Mouse (Mus musculus): ENCODE measurements around the gene Clstn1.

Gene Clstn1

DNA sequence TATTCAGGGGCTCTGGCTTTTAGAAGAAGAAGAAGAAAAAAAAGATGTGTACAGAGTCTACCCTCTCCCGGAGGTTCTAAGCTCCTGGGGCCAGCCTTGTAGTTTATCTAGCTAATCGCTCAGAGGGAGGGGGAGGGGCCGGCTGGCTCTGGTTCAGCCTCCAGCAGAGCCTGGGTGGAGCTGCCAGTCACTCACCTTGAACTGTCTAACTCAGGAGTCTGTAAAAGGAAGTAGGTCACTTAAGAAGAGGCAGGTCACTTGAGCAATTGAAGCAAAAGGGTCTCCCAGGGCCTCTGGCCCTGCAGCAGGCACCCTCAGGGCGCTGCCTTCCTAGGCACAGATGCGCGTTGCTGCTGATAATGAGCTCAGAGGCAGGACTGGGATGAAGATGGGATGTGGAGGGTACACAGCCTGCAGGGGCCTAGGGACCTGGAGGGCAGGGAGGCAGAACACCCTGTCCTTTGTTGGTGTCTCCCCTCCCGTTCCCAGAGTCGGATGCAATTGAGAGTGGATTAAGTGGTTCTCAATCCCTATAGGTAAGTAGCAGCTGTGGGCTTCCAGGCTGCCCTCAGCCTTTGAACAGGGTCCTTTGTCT lies 18.7 kb upstream of the Clstn1 start:
- no peak for DNase-seq (ENCODE audit: low read depth, low spot score)

DNA sequence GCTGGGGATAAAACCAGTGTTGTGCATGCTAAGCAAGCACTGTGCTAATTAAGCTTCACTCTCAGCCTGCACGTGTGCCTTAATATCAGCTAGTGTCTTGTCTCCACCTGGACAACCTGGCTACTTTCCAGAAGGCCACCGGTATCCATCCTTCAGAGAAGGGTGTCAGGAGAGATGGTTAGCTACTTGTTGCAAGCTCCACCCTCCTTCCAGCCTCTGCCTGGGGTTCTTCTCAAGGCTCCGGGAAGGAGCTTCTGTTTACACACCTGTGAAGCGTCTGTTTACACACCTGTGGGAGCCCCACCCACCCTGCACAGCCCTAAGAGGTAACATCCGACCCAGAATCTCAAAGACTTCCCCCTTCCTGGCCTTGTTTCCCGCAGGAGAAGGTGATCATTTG lies 17.6 kb upstream of the Clstn1 start:
- DNase-seq (ENCODE audit: low read depth, low spot score) = no peak

DNA sequence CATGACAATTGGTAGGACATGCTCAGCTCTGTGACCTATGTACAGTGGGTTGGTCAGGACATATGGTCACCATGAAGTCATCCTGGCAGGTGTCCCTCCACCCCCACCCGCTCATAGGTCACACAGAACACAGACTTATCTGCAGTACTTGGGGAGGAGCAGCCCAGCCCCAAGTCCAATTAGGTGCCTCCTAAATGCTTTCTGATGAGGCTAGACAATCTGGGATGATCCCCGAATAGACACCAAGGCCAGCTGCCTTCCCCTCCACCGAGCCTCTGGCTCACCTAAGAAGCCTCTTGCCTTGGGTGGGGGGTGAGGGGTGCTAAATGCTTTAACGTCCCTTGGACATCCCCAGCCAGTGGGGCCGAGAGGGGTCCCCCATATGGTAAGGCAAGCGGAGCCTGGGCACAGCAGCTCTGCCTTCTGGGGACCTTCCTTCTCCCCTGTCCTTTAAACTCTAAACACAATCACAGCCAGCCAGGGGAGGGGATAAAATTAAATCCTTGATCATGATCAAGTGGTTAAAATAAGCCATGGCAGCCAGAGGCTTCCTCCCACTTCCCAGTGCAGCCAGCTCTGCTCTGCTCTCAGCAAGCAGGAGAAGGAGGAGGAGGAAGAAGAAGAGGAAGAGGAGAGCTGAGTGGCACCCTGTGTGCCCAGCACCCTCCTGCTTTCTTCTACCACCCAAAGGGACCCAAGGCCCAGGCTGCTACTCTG lies 16.3 kb upstream of the Clstn1 start:
- DNase-seq (ENCODE audit: low read depth, low spot score) = no peak

DNA sequence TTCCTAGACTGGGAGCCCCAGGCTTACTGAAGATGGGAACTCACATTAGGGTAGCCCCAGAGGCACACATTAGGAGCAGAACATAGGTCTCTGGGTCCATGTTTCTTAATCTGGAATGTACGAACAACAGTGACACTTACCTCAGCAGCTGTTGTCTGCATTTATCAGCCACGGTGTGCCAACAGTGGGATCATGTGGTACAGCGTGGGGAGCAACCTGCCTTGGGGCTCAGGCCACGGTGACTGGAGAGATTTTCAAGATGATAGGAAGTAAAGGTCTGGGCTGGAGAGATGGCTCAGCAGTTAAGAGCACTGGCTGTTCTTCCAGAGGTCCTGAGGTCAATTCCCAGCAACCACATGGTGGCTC lies 15.8 kb upstream of the Clstn1 start:
- no peak for DNase-seq (ENCODE audit: low read depth, low spot score)

DNA sequence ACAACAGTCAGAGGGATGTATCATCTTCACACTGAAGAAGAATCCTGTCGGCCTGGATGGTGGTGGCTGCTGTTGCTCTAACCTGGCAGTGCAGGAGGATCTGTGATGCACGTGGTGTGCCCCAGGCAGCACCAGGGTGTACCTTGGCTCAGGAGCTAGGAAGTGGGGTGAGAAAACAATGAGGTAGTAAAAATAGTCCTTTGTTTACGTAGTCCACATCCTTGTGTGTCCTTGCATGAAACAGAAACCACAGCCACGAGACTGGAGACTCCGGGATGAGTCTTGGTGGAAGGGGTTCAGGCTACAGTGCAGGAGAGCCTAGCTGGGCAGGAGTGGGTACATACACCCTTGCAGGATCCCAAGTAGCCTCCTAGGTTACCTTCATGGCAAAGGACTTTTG lies 15.1 kb upstream of the Clstn1 start:
- DNase-seq (ENCODE audit: low read depth, low spot score) = no peak

DNA sequence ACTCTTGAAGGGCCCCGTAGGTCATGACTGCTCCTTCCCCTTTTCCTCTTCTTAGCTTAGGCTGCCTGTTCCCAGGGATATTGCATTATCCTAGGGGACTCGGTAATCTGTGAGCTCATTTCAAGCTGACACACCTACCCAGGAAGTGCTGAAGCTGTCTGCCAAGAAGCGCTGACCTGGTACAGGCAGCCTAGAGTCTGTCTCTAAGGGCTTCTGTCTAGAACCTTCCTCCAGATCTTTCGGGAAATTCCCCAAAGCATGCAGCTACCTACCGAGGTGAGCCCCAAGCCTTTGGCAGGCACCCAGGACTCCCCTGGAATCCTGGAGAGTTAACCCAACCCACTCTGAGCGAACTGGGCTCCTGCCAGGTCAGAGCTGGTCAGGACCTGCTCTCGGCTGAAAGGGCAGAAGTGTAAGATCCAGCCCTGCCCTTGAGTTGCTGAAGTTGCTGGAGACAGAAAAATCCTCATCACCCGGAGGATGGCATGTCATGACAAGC lies 14.6 kb upstream of the Clstn1 start:
- DNase-seq (ENCODE audit: low read depth, low spot score) = no peak

DNA sequence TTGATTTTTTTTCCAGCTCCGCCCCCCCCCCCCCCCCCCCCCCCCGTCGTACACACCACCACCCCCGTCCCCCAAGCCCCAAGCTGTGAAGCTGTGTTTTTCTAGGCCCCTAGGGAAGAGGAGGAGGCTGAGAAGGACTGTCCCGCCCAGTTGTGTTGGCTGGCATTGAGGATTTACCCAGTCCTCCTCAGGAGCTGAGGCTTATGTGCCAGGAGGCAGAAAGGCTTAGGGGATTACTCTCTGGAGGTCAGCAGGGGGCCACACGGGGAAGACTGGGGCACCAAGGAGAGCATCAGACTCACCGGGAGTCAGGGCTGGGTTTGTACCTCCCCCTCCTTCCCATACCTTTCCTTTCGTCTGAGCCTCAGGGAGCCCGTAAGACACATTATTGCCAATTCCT lies 13.8 kb upstream of the Clstn1 start:
- no peak for DNase-seq (ENCODE audit: low read depth, low spot score)

DNA sequence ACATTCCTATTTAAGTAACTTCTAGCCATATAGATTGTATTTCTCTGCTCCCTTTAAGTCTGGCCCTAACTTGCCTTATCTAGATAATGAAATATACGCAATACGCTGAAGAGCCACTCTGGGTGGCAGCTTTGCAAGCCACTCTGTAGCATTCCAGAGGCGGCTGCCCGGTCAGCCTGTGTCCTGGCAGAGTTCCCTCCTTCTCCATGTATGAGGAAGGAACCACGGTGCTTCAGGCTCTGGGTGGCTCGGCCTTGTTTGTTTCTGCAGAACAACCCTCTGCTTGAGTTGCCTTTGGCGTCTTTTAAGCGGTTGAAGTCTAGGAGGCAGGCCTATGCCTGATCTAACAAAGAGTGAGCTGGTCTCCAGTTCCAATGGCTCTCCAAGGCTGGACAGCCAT lies 13.4 kb upstream of the Clstn1 start:
- no peak for DNase-seq (ENCODE audit: low read depth, low spot score)

DNA sequence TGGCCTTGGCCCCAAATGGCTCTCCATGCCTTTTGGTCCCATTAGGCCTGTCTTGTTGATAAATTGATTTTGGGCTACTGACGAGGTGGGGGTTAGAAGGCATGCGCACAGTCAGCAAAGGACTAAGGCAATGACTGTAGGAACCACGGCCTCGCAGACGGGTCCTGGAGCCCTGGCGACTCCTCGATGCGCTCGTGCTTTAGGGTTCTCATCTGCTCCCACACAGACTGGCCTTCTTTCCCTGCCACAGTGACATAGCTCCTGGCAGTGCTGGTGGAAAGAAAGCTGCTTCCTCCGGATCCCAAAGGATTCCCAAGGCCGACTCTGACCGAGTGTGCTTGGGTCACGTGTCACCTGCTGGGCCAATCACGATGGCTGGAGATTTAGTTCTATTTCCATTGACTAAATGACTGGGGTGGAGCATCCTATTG lies 11.9 kb upstream of the Clstn1 start:
- no peak for DNase-seq (ENCODE audit: low read depth, low spot score)

DNA sequence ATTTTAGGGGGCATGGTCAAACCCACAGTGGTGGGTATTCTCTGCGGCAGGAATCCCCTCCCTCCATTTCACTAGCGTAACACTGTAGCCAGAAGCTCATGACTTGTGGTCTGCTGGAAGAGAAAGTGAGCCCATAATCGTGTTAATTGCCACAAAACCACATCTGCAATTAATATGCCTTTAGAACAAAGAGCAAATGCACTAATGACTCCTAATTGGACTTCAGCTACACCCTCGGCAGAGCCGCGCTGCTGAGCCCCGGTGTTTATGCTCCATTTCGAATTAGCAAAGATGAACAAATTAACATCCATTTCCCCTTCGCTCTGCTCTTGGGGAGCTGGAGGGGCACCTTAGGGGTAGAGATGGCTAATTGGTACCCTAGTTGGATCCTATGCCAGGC lies 10.2 kb upstream of the Clstn1 start:
- DNase-seq (ENCODE audit: low read depth, low spot score) = no peak

DNA sequence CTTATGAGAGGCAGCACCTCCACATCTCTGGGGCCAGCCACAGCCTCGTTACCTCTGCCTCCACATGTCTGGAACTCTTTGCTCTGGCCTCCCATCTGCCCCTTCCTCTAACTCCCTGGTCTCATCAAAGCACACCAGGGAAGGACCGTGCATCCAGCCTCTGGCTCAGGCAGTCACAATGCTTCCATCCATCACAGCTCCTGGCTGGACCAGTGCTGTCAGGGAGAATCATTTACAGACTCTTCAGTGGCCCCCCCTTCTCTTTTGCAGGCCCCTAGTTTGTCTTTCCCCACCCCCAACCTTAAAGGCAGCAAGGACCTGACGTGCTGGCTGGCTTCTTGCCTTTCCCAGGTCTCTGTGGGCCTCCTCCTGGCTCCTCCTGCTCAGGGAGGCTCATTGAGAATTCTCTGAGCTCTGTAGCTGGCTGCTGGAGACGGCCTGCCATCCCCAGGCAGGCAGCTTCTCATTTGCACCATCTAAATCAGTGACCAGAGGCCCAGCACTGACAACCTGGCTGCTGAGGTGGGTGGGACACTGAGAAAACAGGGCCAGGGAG lies 9.2 kb upstream of the Clstn1 start:
- DNase-seq (ENCODE audit: low read depth, low spot score) = no peak

DNA sequence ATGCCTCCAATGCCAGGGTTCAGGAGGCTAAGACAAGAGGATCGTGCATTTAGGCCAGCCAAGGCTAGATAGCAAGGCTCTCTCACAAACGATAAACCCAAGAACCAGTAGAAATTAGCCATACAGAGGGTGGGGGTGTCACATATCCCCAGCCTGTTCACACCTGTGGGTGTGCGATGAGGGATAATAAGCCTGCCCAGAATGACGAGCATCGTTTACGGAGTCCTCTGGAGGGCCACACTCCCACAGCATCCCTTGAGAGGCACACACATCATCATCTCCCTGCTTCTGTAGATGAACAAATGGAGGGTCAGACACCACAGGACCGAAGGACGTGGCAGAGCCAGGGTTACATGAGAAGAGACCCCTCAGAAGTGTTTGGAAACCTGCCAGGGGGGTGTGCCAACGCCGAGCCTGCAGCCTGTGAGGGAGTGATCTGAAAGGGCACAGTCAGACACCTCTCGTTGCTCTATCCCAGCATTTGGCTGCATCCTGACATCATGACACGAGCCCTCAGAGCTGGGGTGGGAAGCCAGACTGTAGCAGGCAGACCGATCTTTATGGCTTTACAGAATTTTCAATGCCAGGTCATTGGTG lies 8.1 kb upstream of the Clstn1 start:
- DNase-seq (ENCODE audit: low read depth, low spot score) = no peak

DNA sequence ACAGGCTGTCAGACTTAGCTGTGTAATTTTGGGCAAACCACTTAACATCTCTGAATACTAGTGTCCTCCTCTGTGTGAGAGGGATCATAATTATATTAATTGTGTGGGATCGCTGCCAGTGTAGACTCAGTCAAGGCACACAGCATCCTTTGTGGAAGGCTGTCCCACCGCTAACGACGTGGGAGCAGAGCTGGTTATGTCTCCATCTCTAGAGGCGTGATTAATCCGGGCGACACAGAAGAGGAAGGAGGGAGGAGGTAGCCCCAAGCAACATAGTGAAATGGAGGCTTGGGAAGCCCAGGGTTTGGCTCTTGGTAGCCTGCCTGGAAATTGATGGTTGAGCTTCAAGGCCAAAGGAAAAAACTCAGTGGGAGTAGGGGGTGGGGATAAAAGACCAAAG lies 7.4 kb upstream of the Clstn1 start:
- no peak for DNase-seq (ENCODE audit: low read depth, low spot score)

DNA sequence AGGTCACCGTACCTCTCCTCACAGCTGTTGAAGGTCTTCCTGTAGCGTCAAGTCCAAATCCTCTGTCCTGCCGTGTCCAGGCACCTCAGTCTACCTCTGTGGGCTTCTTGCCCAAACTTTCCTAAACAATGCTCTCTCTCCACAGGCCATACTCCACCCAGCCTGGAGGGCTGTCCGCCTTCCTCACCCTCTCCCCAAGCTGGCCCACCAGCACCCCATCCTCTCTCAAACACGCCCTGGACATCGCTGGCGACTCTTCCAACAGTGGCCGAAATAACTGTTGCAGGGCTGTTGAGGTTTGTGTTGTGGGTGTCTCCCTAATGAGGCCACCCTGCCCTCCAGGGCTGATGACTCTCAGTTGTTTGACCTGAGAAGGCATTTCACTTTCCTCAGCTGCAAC lies 1.0 kb upstream of the Clstn1 start:
- DNase-seq (ENCODE audit: low read depth, low spot score) = no peak

DNA sequence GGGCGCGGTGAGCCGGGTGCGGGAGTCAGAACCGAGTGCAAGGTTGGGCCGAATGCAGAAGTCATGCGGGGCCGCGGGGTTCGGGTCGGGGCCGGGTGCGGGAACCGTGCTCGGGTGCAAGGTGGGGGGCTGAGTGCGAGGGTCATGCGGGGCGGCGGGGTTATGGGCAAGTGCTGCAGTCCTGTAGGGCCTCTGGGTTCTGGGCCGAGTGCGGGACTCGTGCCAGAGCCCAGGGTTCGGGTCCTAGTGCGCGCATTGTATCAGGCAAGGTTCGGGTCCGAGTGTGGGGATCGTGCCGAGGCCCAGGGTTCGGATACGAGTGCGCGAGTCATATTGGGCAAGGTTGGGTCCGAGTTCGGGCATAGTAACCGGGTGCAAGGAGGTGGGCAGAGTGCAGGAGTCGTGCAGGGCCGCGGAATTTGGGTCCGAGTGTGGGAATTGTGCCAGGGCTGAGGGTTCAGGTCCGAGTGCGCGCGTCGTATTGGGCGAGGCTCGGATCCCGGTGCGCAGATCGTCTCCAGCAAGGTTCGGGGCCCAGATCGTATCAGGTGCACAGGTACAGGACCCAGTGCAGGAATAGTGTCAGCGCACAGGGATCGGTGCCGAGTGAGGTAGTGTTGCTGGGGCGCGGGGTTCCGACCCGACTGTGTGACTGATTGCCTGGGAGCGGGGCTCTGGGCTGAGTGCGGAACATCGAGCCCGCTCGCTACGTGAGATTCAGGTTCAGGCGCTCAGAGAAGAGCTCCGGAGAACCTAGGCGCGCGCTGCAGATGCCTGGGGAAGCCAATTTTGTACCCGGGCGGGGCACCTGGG lies 721 bp downstream of the Clstn1 start:
- DNase-seq (ENCODE audit: low read depth, low spot score) = no peak

DNA sequence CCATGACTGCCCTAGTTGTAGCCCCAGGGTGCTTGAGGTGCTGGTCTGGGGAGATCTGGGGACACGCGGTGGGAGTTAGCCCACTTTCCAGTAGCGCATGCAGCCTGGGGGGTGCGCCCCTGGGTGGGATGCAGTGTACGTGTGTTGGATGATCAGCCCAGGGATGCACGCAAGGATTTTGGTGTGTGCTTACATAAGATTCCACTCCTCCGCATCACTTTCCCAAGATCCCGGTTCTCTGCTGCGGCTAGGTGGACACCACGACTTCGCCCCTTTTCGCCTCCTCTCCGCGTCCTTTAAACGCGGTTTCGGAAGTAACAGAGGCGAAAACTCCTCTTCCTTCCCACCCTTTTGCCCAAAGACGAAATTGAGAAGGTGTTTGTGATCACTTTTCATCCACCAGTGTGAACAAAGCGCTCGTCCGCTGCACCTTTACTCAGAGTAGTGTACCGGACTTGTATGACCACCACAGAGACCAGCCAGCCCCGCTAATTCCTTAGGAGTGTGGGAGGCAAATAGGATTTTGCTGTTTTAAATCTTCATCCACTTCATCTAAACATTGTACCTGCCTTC lies 1.4 kb downstream of the Clstn1 start:
- DNase-seq (ENCODE audit: low read depth, low spot score) = no peak

DNA sequence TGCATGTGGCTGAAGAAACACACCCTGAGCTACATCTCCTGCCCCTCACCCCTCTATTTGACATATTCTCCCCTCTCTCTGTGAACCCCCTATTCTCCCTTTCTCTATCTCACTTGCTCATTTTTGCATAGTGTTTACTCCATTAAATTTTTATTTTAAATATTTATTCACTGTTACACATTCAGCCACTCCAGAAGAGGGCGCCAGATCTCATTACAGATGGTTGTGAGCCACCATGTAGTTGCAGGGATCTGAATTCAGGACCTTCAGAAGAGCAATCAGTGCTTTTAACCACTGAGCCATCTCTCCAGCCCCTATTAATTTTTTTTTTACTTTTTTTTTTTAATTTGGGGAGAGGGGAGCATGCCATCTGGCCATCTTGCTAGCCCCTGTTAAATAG lies 3.9 kb downstream of the Clstn1 start:
- no peak for DNase-seq (ENCODE audit: low read depth, low spot score)

DNA sequence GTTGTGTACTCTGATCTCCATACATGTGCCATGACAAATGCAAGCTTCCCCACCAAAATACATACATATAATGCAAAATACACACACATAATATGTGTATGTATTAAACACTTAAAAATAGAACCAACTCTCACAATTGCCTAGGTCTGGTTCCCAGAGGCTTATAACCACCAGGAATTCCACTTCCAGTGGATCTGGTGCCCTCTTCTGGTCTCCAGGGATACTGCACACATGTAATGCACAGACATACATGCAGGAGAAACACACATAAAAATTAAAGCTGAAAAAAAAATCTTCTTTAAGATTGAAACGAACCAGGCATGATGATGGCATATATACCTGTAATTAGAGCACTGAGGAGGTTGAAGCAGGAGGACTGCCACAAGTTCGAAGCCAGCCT lies 5.2 kb downstream of the Clstn1 start:
- DNase-seq (ENCODE audit: low read depth, low spot score) = no peak

DNA sequence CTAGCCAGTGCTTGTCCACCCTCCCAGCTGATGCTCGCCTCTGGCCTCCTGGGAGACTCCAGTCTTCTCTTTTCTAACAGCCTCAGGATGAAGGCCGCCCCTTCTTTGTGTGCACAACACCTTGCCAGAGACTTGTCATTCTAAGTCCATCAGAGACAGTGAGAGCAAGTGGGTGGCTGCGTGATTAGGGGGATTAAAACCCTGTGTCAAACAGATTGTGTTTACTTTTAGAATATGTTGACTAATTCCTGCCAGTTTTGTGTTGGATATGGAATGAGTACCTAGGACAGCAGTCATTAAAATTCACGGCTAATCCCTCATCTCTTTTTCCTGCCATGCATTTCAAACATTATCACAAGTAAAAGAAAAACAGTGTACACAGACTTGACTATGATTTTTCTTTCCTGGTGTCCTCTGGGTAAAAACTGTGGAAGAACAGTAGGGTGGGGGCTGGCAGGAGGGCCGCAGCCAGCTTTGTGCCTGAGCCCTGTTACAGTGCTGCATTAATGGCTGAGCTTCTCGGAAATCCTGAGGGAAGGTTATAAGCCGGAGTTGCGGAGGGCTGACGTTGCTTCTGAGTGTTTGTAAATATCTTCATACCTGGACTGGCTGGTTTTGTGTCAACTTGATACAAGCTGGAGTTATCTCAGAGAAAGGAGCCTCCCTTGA lies 8.8 kb downstream of the Clstn1 start:
- no peak for DNase-seq (ENCODE audit: low read depth, low spot score)

DNA sequence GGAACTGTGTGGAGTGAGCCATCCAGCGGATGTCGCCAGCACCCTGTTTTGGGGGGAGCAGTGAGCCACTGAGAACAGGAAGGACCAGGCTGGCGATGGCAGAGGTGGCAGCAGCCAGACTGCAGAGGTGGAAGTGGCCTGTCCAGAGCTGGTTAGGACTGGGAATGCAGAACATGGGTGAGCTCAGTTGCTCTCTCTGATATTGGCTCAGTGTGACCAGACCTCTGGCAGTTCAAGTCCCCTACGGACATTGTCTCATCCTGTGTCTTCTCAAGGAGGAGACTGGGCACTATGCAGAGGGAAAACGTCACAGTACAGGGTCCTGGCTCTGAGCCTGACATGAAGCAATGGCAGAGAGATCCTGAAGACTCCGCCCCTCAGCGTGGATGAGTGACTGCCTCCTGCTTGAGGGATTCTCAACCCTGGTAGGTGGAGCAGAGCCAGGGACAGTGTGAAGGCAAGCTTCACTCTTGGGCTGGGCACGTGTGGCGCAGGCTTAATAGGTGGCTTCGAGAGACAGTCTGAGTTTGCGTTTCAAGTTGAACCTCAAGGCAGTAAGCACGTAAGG lies 11.5 kb downstream of the Clstn1 start:
- no peak for DNase-seq (ENCODE audit: low read depth, low spot score)

DNA sequence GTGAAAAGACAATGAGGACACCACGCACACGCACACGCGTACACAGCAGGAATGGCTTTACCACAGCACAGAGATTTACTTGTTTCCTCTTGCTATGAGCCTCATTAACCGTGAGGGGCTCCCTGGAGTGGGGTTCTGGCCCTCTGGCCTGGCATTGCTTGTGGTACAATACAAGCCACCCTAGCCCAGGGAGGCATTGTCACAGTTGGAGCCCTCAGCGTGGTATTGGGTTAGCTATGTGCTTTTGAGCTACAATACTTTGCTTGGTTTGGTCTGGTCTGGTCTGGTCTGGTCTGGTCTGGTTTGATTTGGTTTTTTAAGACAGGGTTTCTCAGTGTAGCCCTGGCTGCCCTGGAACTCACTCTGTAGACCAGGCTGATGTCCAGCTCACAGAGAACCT lies 13.3 kb downstream of the Clstn1 start:
- no peak for DNase-seq (ENCODE audit: low read depth, low spot score)

Measured in c-Kit-negative CD71-positive TER-119-positive erythroid progenitor cells, embryonic 14.5 days (primary cell).